Mouse (Mus musculus): ENCODE data around the gene Dis3.

- TF ChIP-seq CTCF (conservative IDR thresholded peaks at IDR 0.05 in 1 of 2, IDR thresholded peaks at IDR 0.05 in 1 of 2; ENCODE audit: low read depth in 2 of 2, low read length in 2 of 2): no peak
- TF ChIP-seq BHLHE40 (IDR thresholded peaks at IDR 0.05; ENCODE audit: low read depth, low read length): no peak
- TF ChIP-seq TBP (conservative IDR thresholded peaks at IDR 0.05; ENCODE audit: low read depth, low read length): no peak
Measured at GRCm38 (mm10) chr14:99129050-99129449, 29.5 kb upstream of the Dis3 start.
